Mouse (Mus musculus): ENCODE measurements around the gene Lmnb2. TPM values are rescaled to one million over a fixed set of nuclear protein-coding genes. Genes with fewer than 3 reads are reported as not detected.
A peak's percentile ranks its signal among the peaks of the same experiment; 100 is the strongest.

The Lmnb2 gene
- polyA plus RNA-seq, 1 experiment from 2014 or later: 41.5 TPM

DNA sequence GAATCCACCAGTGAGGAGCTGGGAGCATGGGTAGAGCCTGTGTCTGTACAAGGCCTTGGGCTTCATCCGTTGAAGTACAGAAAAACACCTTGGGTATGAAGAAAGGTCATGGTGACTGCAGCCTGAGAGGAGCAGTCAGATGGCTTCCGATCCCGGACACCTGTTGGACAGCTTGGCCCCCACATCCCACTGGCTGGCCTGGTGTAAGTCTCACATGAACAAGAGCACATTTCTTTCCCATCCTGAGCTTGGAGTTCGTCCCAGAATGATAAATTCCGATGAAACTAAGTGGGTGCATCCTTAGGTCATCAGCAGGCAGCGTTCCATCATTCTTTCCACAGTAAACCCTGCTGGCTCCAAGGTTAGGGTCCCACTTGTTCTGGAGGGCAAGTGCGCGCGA is 25.7 kb upstream of the Lmnb2 start:
- H3K9ac ChIP-seq: no peak overlapping the region
- H3K36me3 ChIP-seq: no peaks in the 10 kb centered on the region
- peaks cover 29% of the 10 kb centered on the region for H3K4me1 ChIP-seq (replicated peaks)
- no peak overlapping the region for H3K4me2 ChIP-seq
- no peak overlapping the region for H3K27ac ChIP-seq
- no peaks in the 10 kb centered on the region for H3K9me3 ChIP-seq
- ATAC-seq (ENCODE audit: low FRiP score): no peak
- peaks cover 25% of the 10 kb centered on the region for H3K27me3 ChIP-seq
- no peak overlapping the region for H3K4me3 ChIP-seq
- 86% methylated on average over 9 of the region's 9 CpGs for WGBS

DNA sequence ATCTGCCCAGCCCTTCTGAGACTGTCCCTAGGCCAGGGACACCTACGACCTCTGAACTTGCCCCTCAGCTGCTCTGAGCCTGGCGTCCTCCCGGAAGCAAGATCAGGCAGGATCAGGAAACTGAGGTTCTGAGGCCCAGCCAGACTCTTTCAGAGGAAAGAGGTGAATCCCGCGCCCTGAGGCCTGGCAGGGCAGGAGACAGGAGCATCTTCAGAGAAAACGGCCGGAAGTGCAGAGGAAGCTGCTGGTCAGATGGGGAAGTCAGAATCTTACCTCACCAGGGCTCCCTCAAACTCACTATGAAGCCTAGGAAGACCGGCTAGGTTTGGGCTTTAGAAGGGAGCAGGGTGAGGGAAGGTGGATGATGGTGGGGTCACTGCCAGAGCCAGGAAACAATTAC is 24.9 kb upstream of the Lmnb2 start:
- no peak overlapping the region for H3K4me2 ChIP-seq
- H3K4me1 ChIP-seq (replicated peaks): peaks cover 34% of the 10 kb centered on the region
- H3K9me3 ChIP-seq: no peaks in the 10 kb centered on the region
- no peak overlapping the region for H3K27ac ChIP-seq
- H3K36me3 ChIP-seq: no peaks in the 10 kb centered on the region
- no peak overlapping the region for H3K9ac ChIP-seq
- H3K27me3 ChIP-seq: peaks cover 33% of the 10 kb centered on the region
- H3K4me3 ChIP-seq: no peak overlapping the region
- WGBS: 61% methylated on average over 8 of the region's 8 CpGs
- ATAC-seq (ENCODE audit: low FRiP score): no peak

DNA sequence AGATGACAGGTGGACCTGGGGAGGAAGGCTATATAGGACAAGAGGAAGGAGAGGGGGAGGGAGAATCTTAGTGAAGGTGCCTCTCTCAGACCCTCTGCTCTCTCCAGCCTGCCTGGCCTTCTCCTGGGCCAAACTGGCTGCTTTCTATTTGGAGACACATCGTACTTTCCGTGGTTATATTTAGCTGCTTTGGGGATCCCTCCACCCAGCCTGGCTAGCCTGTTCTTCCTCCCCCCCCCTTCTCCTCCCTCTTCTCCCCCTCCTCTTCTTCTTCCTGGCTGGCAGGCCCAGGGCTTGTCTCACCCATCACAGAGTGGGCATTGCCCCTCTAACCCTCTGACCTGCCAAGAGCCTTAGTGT is 22.9 kb upstream of the Lmnb2 start:
- H3K9ac ChIP-seq: peak overlapping the region; percentile 35; the same call in 1 of the 2 replicates
- H3K27ac ChIP-seq: no peak overlapping the region
- H3K36me3 ChIP-seq: no peaks in the 10 kb centered on the region
- 90% methylated on average over 2 of the region's 2 CpGs for WGBS
- H3K4me2 ChIP-seq: no peak overlapping the region
- H3K4me1 ChIP-seq (replicated peaks): peaks cover 50% of the 10 kb centered on the region
- ATAC-seq (ENCODE audit: low FRiP score): no peak
- no peak overlapping the region for H3K4me3 ChIP-seq
- peaks cover 53% of the 10 kb centered on the region for H3K27me3 ChIP-seq
- H3K9me3 ChIP-seq: no peaks in the 10 kb centered on the region

DNA sequence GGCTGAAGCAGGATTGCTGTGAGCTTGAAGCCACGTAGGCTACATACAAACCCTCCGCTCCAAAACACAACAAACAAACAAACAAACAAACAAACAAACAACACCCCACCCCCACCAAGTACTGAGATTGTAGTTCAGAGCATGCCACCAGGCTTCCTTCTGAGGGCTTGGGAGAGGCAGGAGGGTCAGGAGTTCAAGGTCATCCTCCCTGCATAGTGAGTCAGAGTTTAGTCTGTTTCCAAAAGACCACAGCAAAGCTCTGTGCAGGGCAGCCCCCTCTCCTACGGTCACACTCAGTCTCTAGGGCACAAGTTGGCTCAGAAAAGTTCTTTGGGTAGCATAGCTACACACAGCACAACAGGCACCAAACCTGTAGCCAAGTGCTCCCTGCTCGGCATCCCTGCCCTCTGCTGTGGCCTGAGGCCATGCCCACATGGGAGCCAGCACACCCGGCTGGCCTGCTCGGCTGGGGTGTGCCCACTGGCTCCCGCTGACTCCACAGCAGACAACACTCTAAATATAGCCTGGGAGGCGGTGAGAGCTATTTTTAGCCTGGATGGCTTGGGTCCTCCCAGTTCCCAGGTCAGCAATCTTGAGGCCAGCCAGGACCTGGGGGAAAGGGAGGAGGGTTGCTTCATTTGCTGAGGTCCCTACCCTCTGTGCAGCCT is 22.4 kb upstream of the Lmnb2 start:
- 43% methylated on average over 8 of the region's 8 CpGs for WGBS
- Histone ChIP-seq H3K4me1 (replicated peaks) (peaks cover 55% of the 10 kb centered on the region), H3K9ac (peak overlapping the region; percentile 66), H3K9me3 (no peaks in the 10 kb centered on the region), H3K36me3 (no peaks in the 10 kb centered on the region), H3K27ac (peak overlapping the region; percentile 69), H3K4me3 (peak overlapping the region; percentile 36), H3K27me3 (peaks cover 58% of the 10 kb centered on the region), H3K4me2 (peak overlapping the region; percentile 66)
- no peak for ATAC-seq (ENCODE audit: low FRiP score)

DNA sequence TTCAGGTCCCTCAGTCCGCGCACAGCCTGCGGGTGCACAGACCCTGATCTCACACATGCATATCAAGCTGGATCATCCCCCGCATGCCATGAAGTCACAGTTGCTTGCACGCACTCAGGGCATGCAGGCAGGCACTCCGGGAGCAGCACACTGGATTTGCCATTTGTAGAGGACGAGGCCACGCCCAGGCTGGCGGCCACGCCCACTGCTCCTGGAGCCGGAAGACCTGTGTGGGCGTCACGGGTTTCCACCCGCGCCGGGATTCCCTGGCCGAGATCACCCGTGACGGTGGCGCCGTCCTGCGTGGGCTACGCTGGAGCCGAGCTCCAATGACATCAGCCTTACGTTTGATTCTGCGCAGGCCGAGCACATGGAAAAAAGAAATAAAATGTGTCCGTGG is 21.6 kb upstream of the Lmnb2 start:
- 5% methylated on average over 28 of the region's 28 CpGs for WGBS
- peak; percentile 52 for ATAC-seq (ENCODE audit: low FRiP score)
- Histone ChIP-seq H3K9ac (peak overlapping the region; percentile 66), H3K4me3 (peak overlapping the region; percentile 36), H3K27me3 (peaks cover 65% of the 10 kb centered on the region), H3K27ac (peak overlapping the region; percentile 69), H3K9me3 (no peaks in the 10 kb centered on the region), H3K4me2 (peak overlapping the region; percentile 66), H3K36me3 (no peaks in the 10 kb centered on the region), H3K4me1 (replicated peaks) (peaks cover 62% of the 10 kb centered on the region)

DNA sequence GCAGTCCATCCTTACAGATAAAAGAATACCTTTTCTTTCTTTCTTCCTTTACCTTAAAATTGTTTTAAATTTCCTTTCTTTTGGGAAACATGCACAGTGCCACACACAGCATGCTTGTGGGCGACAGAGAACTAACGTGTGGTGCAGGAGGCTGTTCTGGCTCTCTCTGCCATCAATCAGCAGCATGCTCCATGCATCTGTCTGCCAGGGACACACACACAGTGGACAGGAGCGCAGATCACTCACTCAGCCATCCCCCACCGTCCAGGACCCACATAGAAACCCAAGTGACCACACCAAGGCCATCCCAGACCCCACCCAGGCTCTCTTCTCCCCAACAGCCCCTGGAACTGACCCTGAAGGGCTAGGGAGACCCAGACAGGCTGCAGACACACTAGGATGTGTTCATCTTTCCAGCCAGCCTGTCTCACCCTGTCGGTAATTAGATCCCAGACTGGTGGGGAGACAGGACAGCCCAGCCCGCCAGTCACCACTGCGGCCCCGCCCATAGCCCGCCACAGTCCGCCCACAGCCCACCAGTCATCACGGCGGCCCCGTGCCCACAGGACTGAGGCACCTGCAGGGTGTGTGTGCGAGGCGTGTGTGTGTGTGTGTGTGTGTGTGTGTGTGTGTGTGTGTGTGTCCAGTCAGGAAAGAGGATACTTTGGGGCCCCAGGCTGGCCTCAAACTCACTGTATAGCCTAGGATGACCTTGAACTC is 20.9 kb upstream of the Lmnb2 start:
- Histone ChIP-seq H3K9ac (peak overlapping the region; percentile 66), H3K4me3 (peak overlapping the region; percentile 36), H3K27me3 (peaks cover 72% of the 10 kb centered on the region), H3K4me1 (replicated peaks) (peaks cover 69% of the 10 kb centered on the region), H3K9me3 (no peaks in the 10 kb centered on the region), H3K4me2 (peak overlapping the region; percentile 66), H3K27ac (peak overlapping the region; percentile 69), H3K36me3 (no peaks in the 10 kb centered on the region)
- 10% methylated on average over 15 of the region's 15 CpGs for WGBS
- ATAC-seq (ENCODE audit: low FRiP score): peak; percentile 41; the same call in 1 of the 2 replicates

DNA sequence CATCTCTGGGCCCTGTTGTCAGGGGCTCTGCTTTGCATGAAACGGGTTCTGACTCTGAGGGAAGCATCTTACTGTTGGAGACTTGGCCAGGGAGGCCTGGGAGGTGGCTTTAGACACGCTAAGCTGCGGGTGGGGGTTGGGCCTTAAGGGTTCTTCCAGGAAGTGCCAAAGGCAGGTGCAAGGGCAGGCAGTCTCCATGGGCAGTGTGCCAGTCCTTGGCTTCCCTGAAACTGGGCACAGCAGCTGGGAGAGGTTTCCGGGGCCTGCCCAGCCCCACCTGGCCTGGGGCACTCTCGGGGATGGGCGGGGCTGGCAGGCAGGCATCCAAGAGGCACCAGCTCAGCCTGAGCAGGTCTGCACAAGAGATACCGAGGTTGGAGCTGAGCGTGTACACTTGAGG is 19.6 kb upstream of the Lmnb2 start:
- H3K27ac ChIP-seq: 0 out of 2 replicates have a peak overlapping the region, but pooled peaks have one; percentile 60
- peaks cover 82% of the 10 kb centered on the region for H3K4me1 ChIP-seq (replicated peaks)
- 22% methylated on average over 8 of the region's 8 CpGs for WGBS
- 0 out of 2 replicates have a peak overlapping the region, but pooled peaks have one; percentile 15 for H3K4me2 ChIP-seq
- H3K9me3 ChIP-seq: no peaks in the 10 kb centered on the region
- no peaks in the 10 kb centered on the region for H3K36me3 ChIP-seq
- H3K27me3 ChIP-seq: peaks cover 83% of the 10 kb centered on the region
- no peak overlapping the region for H3K4me3 ChIP-seq
- ATAC-seq (ENCODE audit: low FRiP score): no peak
- 0 out of 2 replicates have a peak overlapping the region, but pooled peaks have one; percentile 4 for H3K9ac ChIP-seq

DNA sequence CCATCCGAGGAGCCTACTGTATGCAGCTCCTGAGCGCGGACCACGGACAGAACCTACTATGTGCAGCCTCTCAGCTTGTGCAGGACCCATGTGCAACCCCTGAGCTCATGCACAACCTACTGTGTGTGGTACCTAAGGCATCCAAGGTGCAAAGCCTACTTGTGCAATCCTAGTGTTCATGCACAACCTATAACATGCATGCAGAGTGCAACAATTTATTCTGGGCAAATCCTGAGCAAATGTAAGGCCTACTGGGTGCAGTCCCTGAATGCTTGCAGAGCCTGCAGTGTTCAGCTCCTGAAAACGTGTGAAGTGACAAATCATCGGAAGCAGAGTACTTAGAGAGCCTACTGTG is 18.7 kb upstream of the Lmnb2 start:
- 0 out of 2 replicates have a peak, but pooled peaks have one; percentile 8 for ATAC-seq (ENCODE audit: low FRiP score)
- Histone ChIP-seq H3K27me3 (peaks cover 90% of the 10 kb centered on the region), H3K4me2 (peak overlapping the region; percentile 50), H3K4me3 (peak overlapping the region; percentile 15; the same call in 1 of the 2 replicates), H3K9ac (peak overlapping the region; percentile 49), H3K27ac (peak overlapping the region; percentile 60; the same call in 1 of the 2 replicates), H3K36me3 (no peaks in the 10 kb centered on the region), H3K4me1 (replicated peaks) (peaks cover 91% of the 10 kb centered on the region), H3K9me3 (no peaks in the 10 kb centered on the region)
- 15% methylated on average over 6 of the region's 6 CpGs for WGBS

DNA sequence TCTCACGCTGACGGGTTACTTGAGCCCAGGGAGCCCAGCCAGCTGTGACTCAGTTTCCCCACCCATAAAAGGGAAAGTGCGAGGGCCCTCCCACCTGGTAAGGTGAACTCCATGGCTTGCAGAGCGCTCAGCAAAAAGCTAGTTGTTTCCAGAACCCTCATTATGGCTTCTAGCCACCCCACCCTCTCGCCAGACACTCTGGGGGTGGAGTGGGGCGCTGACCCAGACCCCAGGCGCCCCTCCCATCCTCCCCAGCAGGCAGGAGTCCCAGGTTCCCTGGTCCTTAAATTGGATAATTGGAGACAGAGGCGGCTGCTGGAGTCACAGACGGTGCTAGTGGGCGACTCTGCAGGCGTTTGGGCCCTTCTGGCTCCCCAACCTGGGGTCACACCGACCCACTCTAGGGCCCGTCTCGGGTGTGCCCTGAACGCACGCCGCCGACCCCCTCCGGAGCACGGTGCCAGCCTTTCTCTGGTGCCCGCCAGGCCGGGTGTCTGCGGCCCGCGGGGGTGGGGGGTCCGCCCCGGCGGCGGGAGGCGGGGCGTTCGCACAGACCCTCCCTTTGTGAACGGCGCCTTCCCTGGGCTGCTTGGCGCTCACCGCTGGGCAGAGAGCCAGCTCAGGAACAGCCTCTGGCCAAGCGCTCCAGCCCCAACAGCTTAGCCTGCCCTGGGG is 18.2 kb upstream of the Lmnb2 start:
- under 1% methylated on average over 37 of the region's 37 CpGs for WGBS
- Histone ChIP-seq H3K36me3 (no peaks in the 10 kb centered on the region), H3K27ac (peak overlapping the region; percentile 58), H3K4me2 (peak overlapping the region; percentile 50), H3K4me1 (replicated peaks) (peaks cover 96% of the 10 kb centered on the region), H3K4me3 (peak overlapping the region; percentile 15; the same call in 1 of the 2 replicates), H3K9me3 (no peaks in the 10 kb centered on the region), H3K27me3 (peaks cover 91% of the 10 kb centered on the region), H3K9ac (peak overlapping the region; percentile 49)
- ATAC-seq (ENCODE audit: low FRiP score): 0 out of 2 replicates have a peak, but pooled peaks have one; percentile 1

DNA sequence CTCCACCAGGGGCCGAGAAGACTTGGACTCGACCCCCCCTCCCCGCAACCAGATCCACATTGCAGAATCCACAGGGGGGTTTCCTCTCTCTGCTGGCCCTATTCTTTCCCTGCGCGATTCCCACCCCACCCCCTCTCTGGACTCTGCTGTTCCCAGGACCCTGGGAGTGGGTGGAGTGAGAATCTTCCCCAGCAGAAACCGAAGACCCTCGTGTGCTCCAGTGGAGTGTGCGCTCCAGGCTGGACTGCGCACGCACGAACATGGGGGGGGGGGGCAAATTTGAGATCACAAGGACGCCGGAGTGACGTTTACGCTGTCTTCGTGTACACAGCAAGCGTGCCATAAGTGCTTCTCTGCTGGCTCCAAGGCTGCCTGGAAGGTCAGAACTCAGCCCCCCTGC is 17.7 kb upstream of the Lmnb2 start:
- Histone ChIP-seq H3K27ac (peak overlapping the region; percentile 58), H3K9ac (peak overlapping the region; percentile 49; the same call in 1 of the 2 replicates), H3K4me1 (replicated peaks) (peaks cover 99% of the 10 kb centered on the region), H3K4me2 (peak overlapping the region; percentile 50), H3K4me3 (peak overlapping the region; percentile 15; the same call in 1 of the 2 replicates), H3K9me3 (no peaks in the 10 kb centered on the region), H3K27me3 (peaks cover 91% of the 10 kb centered on the region), H3K36me3 (no peaks in the 10 kb centered on the region)
- WGBS: 2% methylated on average over 17 of the region's 17 CpGs
- ATAC-seq (ENCODE audit: low FRiP score): no peak

DNA sequence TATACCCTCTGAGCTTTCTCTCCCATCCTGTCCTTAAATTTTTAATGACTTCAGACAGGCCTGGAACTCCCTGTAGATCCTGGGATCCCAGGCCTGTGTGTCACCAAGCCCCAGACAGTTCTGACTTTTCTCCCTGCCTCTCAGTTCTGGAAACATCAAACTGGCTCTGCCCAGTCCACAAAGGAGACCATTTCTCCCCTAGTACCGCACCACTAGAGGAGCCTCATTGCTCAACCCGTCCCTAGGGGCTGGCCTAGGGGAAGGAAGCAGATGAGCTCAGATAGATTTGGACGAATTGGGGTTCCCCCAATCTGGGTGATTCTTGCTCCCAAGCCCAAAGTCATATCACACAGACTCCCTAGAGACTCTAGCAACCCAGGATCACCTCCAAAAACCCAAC is 17.2 kb upstream of the Lmnb2 start:
- 0 out of 2 replicates have a peak overlapping the region, but pooled peaks have one; percentile 46 for H3K27ac ChIP-seq
- no peak overlapping the region for H3K9ac ChIP-seq
- no peak overlapping the region for H3K4me3 ChIP-seq
- no peak overlapping the region; the same call in 1 of the 2 replicates for H3K4me2 ChIP-seq
- no peaks in the 10 kb centered on the region for H3K36me3 ChIP-seq
- H3K27me3 ChIP-seq: peaks cover 91% of the 10 kb centered on the region
- peaks cover 99% of the 10 kb centered on the region for H3K4me1 ChIP-seq (replicated peaks)
- WGBS: 1% methylated on average over 3 of the region's 3 CpGs
- H3K9me3 ChIP-seq: no peaks in the 10 kb centered on the region
- ATAC-seq (ENCODE audit: low FRiP score): no peak

All from hindbrain, embryonic 13.5 days (tissue).